Mouse (Mus musculus): ENCODE measurements at regions not wholly inside any gene's neighbourhood (a gene's known extent, or its start where the extent isn't known, plus 50 kb on each side); places are given as distances from the start of the nearest gene placed in this dataset.

GRCm38 (mm10) chr19:44655719-44656118, 93.1 kb downstream of the Hif1an start:
- H3K36me3 ChIP-seq: no peaks in the 10 kb centered on the region
- H3K4me2 ChIP-seq: no peak overlapping the region
- WGBS: 3% methylated on average over 6 of the region's 6 CpGs
- H3K9me3 ChIP-seq: no peaks in the 10 kb centered on the region
- H3K4me3 ChIP-seq: no peak overlapping the region
- peak; percentile 43; the same call in 1 of the 2 replicates for ATAC-seq (ENCODE audit: low FRiP score)
- H3K27ac ChIP-seq: no peak overlapping the region
- H3K9ac ChIP-seq: no peak overlapping the region
- peaks cover 21% of the 10 kb centered on the region for H3K4me1 ChIP-seq (replicated peaks)
- peaks cover 81% of the 10 kb centered on the region for H3K27me3 ChIP-seq

- peaks cover 90% of the 10 kb centered on the region for H3K27me3 ChIP-seq
- peaks cover 22% of the 10 kb centered on the region for H3K4me1 ChIP-seq (replicated peaks)
- no peaks in the 10 kb centered on the region for H3K36me3 ChIP-seq
- no peak for ATAC-seq (ENCODE audit: low FRiP score)
- WGBS: 16% methylated on average over 10 of the region's 10 CpGs
- H3K9ac ChIP-seq: no peak overlapping the region
- H3K4me3 ChIP-seq: no peak overlapping the region
- no peak overlapping the region for H3K4me2 ChIP-seq
- H3K9me3 ChIP-seq: no peaks in the 10 kb centered on the region
- no peak overlapping the region for H3K27ac ChIP-seq
These were observed 96.5 kb upstream of the Pax2 start for GRCm38 (mm10) chr19:44659316-44659715.

- peaks cover 92% of the 10 kb centered on the region for H3K27me3 ChIP-seq
- H3K4me2 ChIP-seq: peak overlapping the region; percentile 55
- H3K4me3 ChIP-seq: peak overlapping the region; percentile 25
- peaks cover 47% of the 10 kb centered on the region for H3K4me1 ChIP-seq (replicated peaks)
- no peaks in the 10 kb centered on the region for H3K9me3 ChIP-seq
- H3K9ac ChIP-seq: no peak overlapping the region
- WGBS: under 1% methylated on average over 14 of the region's 14 CpGs
- peak overlapping the region; percentile 89 for H3K27ac ChIP-seq
- no peak for ATAC-seq (ENCODE audit: low FRiP score)
- H3K36me3 ChIP-seq: no peaks in the 10 kb centered on the region
These were observed 86.3 kb upstream of the Pax2 start for GRCm38 (mm10) chr19:44669535-44669958.

DNA sequence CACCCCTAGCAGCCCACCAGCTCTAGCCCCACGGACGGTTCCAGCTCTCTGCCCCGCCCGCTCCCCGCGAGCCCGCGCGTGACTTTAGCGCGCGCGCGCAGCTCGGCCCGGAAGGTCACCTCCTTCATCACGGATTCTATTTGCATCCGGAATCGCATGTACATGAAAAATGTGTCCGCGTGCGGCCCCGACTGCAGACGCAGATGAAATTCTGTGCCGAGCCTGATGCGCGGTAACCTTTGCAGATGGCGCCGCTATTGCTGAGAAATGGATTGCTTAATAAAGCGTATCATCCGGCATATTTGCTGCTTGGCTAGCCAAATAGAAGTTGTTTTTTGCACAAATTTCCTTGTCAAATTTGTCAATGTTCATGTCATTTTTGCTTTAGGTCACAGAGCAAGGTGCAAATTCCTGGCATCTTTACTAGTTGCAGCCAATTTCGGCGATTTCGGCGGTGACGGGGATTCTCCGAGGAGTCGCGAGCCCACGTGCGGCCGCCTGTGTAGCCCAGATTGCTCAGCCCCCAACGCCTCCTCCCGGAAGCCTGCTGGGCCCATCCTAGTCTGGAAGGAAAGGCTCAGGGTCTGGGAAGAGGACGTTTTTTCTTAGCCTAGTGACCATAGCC, 81.1 kb upstream of the Pax2 start:
- H3K4me2 ChIP-seq: peak overlapping the region; percentile 44
- no peaks in the 10 kb centered on the region for H3K9me3 ChIP-seq
- 0 out of 2 replicates have a peak overlapping the region, but pooled peaks have one; percentile 30 for H3K9ac ChIP-seq
- H3K4me1 ChIP-seq (replicated peaks): peaks cover 65% of the 10 kb centered on the region
- peak overlapping the region; percentile 24 for H3K4me3 ChIP-seq
- H3K27ac ChIP-seq: peak overlapping the region; percentile 72
- no peaks in the 10 kb centered on the region for H3K36me3 ChIP-seq
- 4% methylated on average over 45 of the region's 45 CpGs for WGBS
- ATAC-seq (ENCODE audit: low FRiP score): no peak
- H3K27me3 ChIP-seq: peaks cover 93% of the 10 kb centered on the region

GRCm38 (mm10) chr19:44676555-44677120, 79.2 kb upstream of the Pax2 start:
- Histone ChIP-seq H3K4me2 (no peak overlapping the region), H3K27ac (no peak overlapping the region), H3K4me1 (replicated peaks) (peaks cover 61% of the 10 kb centered on the region), H3K9me3 (no peaks in the 10 kb centered on the region), H3K4me3 (no peak overlapping the region), H3K36me3 (no peaks in the 10 kb centered on the region), H3K9ac (no peak overlapping the region), H3K27me3 (peaks cover 97% of the 10 kb centered on the region)
- no peak for ATAC-seq (ENCODE audit: low FRiP score)
- WGBS: 5% methylated on average over 12 of the region's 12 CpGs

GRCm38 (mm10) chr19:44677295-44677694, 78.5 kb upstream of the Pax2 start:
- Histone ChIP-seq H3K9me3 (no peaks in the 10 kb centered on the region), H3K4me1 (replicated peaks) (peaks cover 57% of the 10 kb centered on the region), H3K9ac (no peak overlapping the region), H3K27ac (no peak overlapping the region), H3K36me3 (no peaks in the 10 kb centered on the region), H3K4me3 (no peak overlapping the region), H3K27me3 (peaks cover 97% of the 10 kb centered on the region), H3K4me2 (no peak overlapping the region)
- WGBS: 53% methylated on average over 8 of the region's 8 CpGs
- ATAC-seq (ENCODE audit: low FRiP score): no peak

DNA sequence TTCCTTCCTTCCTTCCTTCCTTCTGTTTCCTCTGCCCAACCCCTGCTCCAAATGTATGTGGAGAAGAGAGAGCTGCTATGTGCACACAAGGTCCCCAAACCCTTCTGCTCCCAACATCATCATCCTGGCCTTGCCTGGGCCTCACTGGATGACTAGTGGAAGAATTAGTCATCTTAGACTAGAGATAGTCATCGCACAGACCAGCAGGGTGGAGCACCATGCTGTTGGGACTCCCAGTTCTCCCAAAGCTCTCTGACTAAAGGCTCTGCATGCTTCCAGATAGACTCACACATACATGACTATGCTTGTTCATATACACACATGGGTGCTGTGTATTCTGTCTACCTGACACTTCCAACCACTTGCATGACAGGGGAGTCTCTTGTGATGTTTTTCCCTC, 77.2 kb upstream of the Pax2 start:
- Histone ChIP-seq H3K27me3 (peaks cover 97% of the 10 kb centered on the region), H3K27ac (no peak overlapping the region), H3K4me3 (no peak overlapping the region), H3K9ac (no peak overlapping the region), H3K4me1 (replicated peaks) (peaks cover 66% of the 10 kb centered on the region), H3K36me3 (no peaks in the 10 kb centered on the region), H3K9me3 (no peaks in the 10 kb centered on the region), H3K4me2 (no peak overlapping the region)
- 85% methylated on average over 1 of the region's 1 CpGs for WGBS
- ATAC-seq (ENCODE audit: low FRiP score): no peak

DNA sequence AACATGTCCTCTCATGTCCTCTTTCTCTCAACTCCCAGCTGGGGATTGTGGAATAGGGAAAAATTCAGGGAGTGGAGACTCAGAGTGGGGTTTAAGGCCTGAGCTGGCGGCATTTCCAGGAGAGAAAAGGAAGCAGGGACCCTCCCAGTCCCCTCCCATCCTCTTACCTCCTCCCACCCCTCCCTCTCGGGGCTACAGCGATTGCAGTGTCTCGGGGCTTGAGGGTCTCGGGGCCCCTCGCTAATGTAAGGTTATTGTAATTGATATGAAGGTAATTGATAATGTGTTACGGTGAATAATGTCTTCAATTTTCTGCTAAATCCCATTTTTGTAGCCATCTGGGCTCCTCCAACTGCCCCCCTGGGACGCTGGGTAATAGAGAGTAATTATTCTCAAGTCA, 74.2 kb upstream of the Pax2 start:
- Histone ChIP-seq H3K4me3 (no peak overlapping the region), H3K9me3 (no peaks in the 10 kb centered on the region), H3K27ac (peak overlapping the region; percentile 69), H3K36me3 (no peaks in the 10 kb centered on the region), H3K4me1 (replicated peaks) (peaks cover 54% of the 10 kb centered on the region), H3K4me2 (no peak overlapping the region), H3K27me3 (peaks cover 97% of the 10 kb centered on the region), H3K9ac (no peak overlapping the region)
- ATAC-seq (ENCODE audit: low FRiP score): 0 out of 2 replicates have a peak, but pooled peaks have one; percentile 17
- 15% methylated on average over 8 of the region's 8 CpGs for WGBS

GRCm38 (mm10) chr19:44683191-44683590, 72.7 kb upstream of the Pax2 start:
- Histone ChIP-seq H3K4me1 (replicated peaks) (peaks cover 39% of the 10 kb centered on the region), H3K4me2 (no peak overlapping the region), H3K36me3 (no peaks in the 10 kb centered on the region), H3K9me3 (no peaks in the 10 kb centered on the region), H3K9ac (no peak overlapping the region), H3K27me3 (peaks cover 97% of the 10 kb centered on the region), H3K4me3 (no peak overlapping the region), H3K27ac (no peak overlapping the region)
- no peak for ATAC-seq (ENCODE audit: low FRiP score)
- 4% methylated on average over 12 of the region's 12 CpGs for WGBS

DNA sequence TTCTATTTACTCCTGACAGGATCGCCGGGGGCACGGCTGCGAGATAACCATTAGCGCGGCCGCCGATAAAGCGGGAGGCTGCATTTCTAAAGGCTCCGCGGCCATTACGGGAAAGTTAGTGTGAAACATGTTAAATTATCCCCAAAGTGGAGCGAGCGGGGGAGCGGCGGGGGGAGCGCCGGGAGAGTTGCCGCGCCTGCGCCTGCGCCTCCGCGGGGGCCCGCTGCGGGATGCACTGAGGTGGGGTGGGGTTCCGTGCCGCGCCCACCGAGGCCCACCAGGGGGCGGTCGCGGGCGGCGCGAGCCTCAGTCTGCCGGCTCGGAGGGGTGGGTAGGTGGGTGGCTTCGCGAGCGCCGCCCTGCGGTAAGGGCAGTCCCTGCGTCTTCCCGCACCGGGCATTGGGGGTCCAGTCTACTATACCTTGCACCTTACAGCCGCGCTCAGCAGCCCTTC, 71.8 kb upstream of the Pax2 start:
- Histone ChIP-seq H3K9me3 (no peaks in the 10 kb centered on the region), H3K9ac (no peak overlapping the region), H3K4me3 (peak overlapping the region; percentile 24), H3K27ac (no peak overlapping the region), H3K4me1 (replicated peaks) (peaks cover 39% of the 10 kb centered on the region), H3K27me3 (peaks cover 98% of the 10 kb centered on the region), H3K4me2 (peak overlapping the region; percentile 44), H3K36me3 (no peaks in the 10 kb centered on the region)
- WGBS: 2% methylated on average over 48 of the region's 48 CpGs
- ATAC-seq (ENCODE audit: low FRiP score): peak; percentile 30; the same call in 1 of the 2 replicates

DNA sequence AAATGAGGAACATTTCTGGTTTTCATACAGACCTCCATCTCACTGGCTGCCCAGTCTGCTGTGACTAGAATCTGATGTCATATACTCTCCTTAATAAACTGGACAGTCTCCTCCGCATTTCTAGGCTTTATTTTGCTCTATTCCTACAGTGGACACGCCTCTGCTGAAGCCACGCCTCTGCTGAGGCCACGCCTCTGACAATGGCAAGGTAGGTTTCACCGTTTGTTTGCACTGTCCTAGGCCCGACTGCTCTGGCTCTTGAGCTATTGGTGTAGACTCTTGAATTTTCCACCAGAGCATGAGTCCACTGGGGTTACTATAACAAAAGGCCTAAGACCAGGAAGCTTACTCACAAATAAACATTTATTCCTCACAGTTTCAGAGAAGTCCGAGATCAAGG, 69.8 kb upstream of the Pax2 start:
- Histone ChIP-seq H3K4me3 (no peak overlapping the region), H3K9ac (no peak overlapping the region), H3K27ac (no peak overlapping the region), H3K36me3 (no peaks in the 10 kb centered on the region), H3K4me1 (replicated peaks) (peaks cover 31% of the 10 kb centered on the region), H3K27me3 (peaks cover 100% of the 10 kb centered on the region), H3K9me3 (no peaks in the 10 kb centered on the region), H3K4me2 (no peak overlapping the region)
- ATAC-seq (ENCODE audit: low FRiP score): no peak
- WGBS: 55% methylated on average over 7 of the region's 7 CpGs

- H3K4me2 ChIP-seq: peak overlapping the region; percentile 42
- peak overlapping the region; percentile 4; the same call in 1 of the 2 replicates for H3K4me3 ChIP-seq
- peak overlapping the region; percentile 53; the same call in 1 of the 2 replicates for H3K9ac ChIP-seq
- no peak for ATAC-seq (ENCODE audit: low FRiP score)
- under 1% methylated on average over 17 of the region's 17 CpGs for WGBS
- H3K9me3 ChIP-seq: no peaks in the 10 kb centered on the region
- H3K27ac ChIP-seq: peak overlapping the region; percentile 48
- H3K4me1 ChIP-seq (replicated peaks): peaks cover 36% of the 10 kb centered on the region
- no peaks in the 10 kb centered on the region for H3K36me3 ChIP-seq
- peaks cover 95% of the 10 kb centered on the region for H3K27me3 ChIP-seq
These were observed 63.4 kb upstream of the Pax2 start for GRCm38 (mm10) chr19:44692396-44692795.

GRCm38 (mm10) chr19:44692816-44693215, 63.0 kb upstream of the Pax2 start:
- Histone ChIP-seq H3K4me3 (peak overlapping the region; percentile 4; the same call in 1 of the 2 replicates), H3K4me1 (replicated peaks) (peaks cover 38% of the 10 kb centered on the region), H3K9ac (peak overlapping the region; percentile 53; the same call in 1 of the 2 replicates), H3K27me3 (peaks cover 95% of the 10 kb centered on the region), H3K36me3 (no peaks in the 10 kb centered on the region), H3K27ac (peak overlapping the region; percentile 48), H3K4me2 (peak overlapping the region; percentile 42), H3K9me3 (no peaks in the 10 kb centered on the region)
- ATAC-seq (ENCODE audit: low FRiP score): no peak
- 2% methylated on average over 16 of the region's 16 CpGs for WGBS

Data from hindbrain, embryonic 13.5 days (tissue).